Mouse (Mus musculus): Measurements from ENCODE around the gene Odf3b.

Odf3b gene

GRCm38 (mm10) chr15:89378831-89379401 is at the start of gene Odf3b:
Odf3b (minus strand) TSS chr15:89379282.
- DNase-seq (ENCODE audit: low read depth, low spot score) = no peak

GRCm38 (mm10) chr15:89428136-89428790 is 49.2 kb upstream of the Odf3b start:
- no peak for DNase-seq (ENCODE audit: low read depth, low spot score)

- no peak for DNase-seq (ENCODE audit: low read depth, low spot score)
These were observed 47.6 kb upstream of the Odf3b start for GRCm38 (mm10) chr15:89426716-89427115.

- DNase-seq (ENCODE audit: low read depth, low spot score) = no peak
These were observed 46.6 kb upstream of the Odf3b start, which contains the start of gene Cpt1b for GRCm38 (mm10) chr15:89425711-89426121. Cpt1b (minus strand) TSS chr15:89425863.

GRCm38 (mm10) chr15:89424621-89425020 is 45.5 kb upstream of the Odf3b start:
- DNase-seq (ENCODE audit: low read depth, low spot score) = no peak

GRCm38 (mm10) chr15:89421938-89422337 is 42.9 kb upstream of the Odf3b start:
- no peak for DNase-seq (ENCODE audit: low read depth, low spot score)

- DNase-seq (ENCODE audit: low read depth, low spot score) = no peak
These were observed 36.2 kb upstream of the Odf3b start for GRCm38 (mm10) chr15:89415282-89415681.

- no peak for DNase-seq (ENCODE audit: low read depth, low spot score)
These were observed 31.0 kb upstream of the Odf3b start, which contains the start of gene Syce3 for GRCm38 (mm10) chr15:89410118-89410517. Syce3 (minus strand) TSS chr15:89410503.

- no peak for DNase-seq (ENCODE audit: low read depth, low spot score)
These were observed 27.6 kb upstream of the Odf3b start for GRCm38 (mm10) chr15:89406691-89407090.

GRCm38 (mm10) chr15:89404831-89405623 is 25.9 kb upstream of the Odf3b start:
- DNase-seq (ENCODE audit: low read depth, low spot score) = no peak

GRCm38 (mm10) chr15:89402471-89402870 is 23.4 kb upstream of the Odf3b start:
- DNase-seq (ENCODE audit: low read depth, low spot score) = peak; percentile 20

GRCm38 (mm10) chr15:89399716-89400115 is 20.6 kb upstream of the Odf3b start:
- DNase-seq (ENCODE audit: low read depth, low spot score) = no peak

GRCm38 (mm10) chr15:89398146-89398545 is 19.1 kb upstream of the Odf3b start:
- DNase-seq (ENCODE audit: low read depth, low spot score) = no peak

- DNase-seq (ENCODE audit: low read depth, low spot score) = no peak
These were observed 17.8 kb upstream of the Odf3b start for GRCm38 (mm10) chr15:89396883-89397282.

GRCm38 (mm10) chr15:89390081-89390480 is 11.0 kb upstream of the Odf3b start:
- DNase-seq (ENCODE audit: low read depth, low spot score) = no peak

- no peak for DNase-seq (ENCODE audit: low read depth, low spot score)
These were observed 8.0 kb upstream of the Odf3b start for GRCm38 (mm10) chr15:89387127-89387526.

- DNase-seq (ENCODE audit: low read depth, low spot score) = no peak
These were observed 5.5 kb upstream of the Odf3b start, which contains the start of gene Klhdc7b for GRCm38 (mm10) chr15:89384617-89385016. Klhdc7b (plus strand) TSS chr15:89384917.

- no peak for DNase-seq (ENCODE audit: low read depth, low spot score)
These were observed 347 bp upstream of the Odf3b start for GRCm38 (mm10) chr15:89379429-89379828.

GRCm38 (mm10) chr15:89377938-89378828 is 899 bp downstream of the Odf3b start:
- no peak for DNase-seq (ENCODE audit: low read depth, low spot score)

- DNase-seq (ENCODE audit: low read depth, low spot score) = no peak
These were observed 1.7 kb downstream of the Odf3b start for GRCm38 (mm10) chr15:89377362-89377761.

GRCm38 (mm10) chr15:89376957-89377356 is 2.1 kb downstream of the Odf3b start, which contains the start of gene Tymp:
Tymp (minus strand) TSS chr15:89377039.
- DNase-seq (ENCODE audit: low read depth, low spot score) = no peak
